Mouse (Mus musculus) midbrain, embryonic 12.5 days (tissue): Measurements from ENCODE around the gene Olfr1373. TPM values are rescaled to one million over a fixed set of nuclear protein-coding genes. Genes with fewer than 3 reads are reported as not detected.

Experiments used
- ATAC-seq: fragments of 200-750 bp; cut with Nextera tagmentation; 2 replicates; pipeline ENCODE4 v1.8.0; 2017; ENCODE audit warnings: low read depth, moderate TSS enrichment, moderate library complexity; ENCODE audit not compliant: low FRiP score
- H3K27ac ChIP-seq: fragments of 300-500 bp; sonication (generic); replicated peaks from 2 replicates; pipeline ENCODE4 v1.5.1; 2016; ENCODE audit warnings: mild to moderate bottlenecking
- H3K27me3 ChIP-seq: fragments of 300-500 bp; sonication (generic); 2 replicates; pipeline ENCODE4 v1.6.1; 2016; ENCODE audit warnings: mild to moderate bottlenecking
- H3K36me3 ChIP-seq: fragments of 300-500 bp; sonication (generic); 2 replicates; pipeline ENCODE4 v1.6.1; 2016
- H3K4me1 ChIP-seq: fragments of 300-500 bp; sonication (generic); 2 replicates; pipeline ENCODE4 v1.6.1; 2016
- H3K4me2 ChIP-seq: fragments of 300-500 bp; sonication (generic); replicated peaks from 2 replicates; pipeline ENCODE4 v1.6.1; 2016; ENCODE audit warnings: mild to moderate bottlenecking, moderate library complexity
- H3K4me3 ChIP-seq: fragments of 300-500 bp; sonication (generic); 2 replicates; pipeline ENCODE4 v1.5.1; 2016; ENCODE audit warnings: mild to moderate bottlenecking
- H3K9ac ChIP-seq: fragments of 300-500 bp; sonication (generic); replicated peaks from 2 replicates; pipeline ENCODE4 v1.6.1; 2016; ENCODE audit warnings: mild to moderate bottlenecking, moderate library complexity
- H3K9me3 ChIP-seq: fragments of 300-500 bp; sonication (generic); 2 replicates; pipeline ENCODE4 v1.6.1; 2016; ENCODE audit warnings: mild to moderate bottlenecking
- WGBS: fragments of 180-500 bp; shearing (Covaris S2); methylation state at CpG from one replicate; pipeline ENCODE4 v1.1.7; 2016; 5-methylcytosine and 5-hydroxymethylcytosine counted together
- microRNA-seq: library from miRNA; unstranded; fragments of <30 nt; microRNA quantifications from one replicate; pipeline ENCODE4, GENCODE M21; 2017
- polyA plus RNA-seq: library from polyadenylated mRNA; unstranded; fragments of >200 nt; fragmentation: Nextera tagmentation; extraction: Ambion mirVana; gene quantifications from 2 replicates; pipeline ENCODE4 v1.2.1, GENCODE M21; 2016

Olfr1373 gene
- polyA plus RNA-seq, 1 experiment from 2014 or later = not detected

DNA sequence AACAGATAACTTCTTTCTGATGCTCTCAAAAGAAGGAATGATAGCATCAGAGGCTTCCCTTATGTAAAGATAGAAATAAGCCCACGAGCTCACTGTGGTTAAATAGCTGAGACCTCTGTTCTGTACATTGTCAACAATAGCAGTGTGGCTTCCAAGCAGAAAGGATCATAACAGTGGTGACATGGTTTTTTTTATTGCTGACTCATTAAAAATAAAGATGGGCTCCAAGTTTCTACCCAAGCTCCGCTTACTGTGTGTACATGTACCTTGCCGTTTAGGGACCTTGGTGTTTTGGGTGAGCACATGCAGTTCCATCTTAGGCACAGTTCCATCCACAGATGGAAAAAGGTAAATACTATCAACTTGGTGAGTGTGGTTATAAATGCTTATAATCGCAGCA lies 42.4 kb downstream of the Olfr1373 start:
- Histone ChIP-seq H3K4me2 (no peak overlapping the region), H3K27me3 (no peaks in the 10 kb centered on the region), H3K4me1 (peaks cover 32% of the 10 kb centered on the region), H3K9ac (no peak overlapping the region), H3K4me3 (no peak overlapping the region), H3K27ac (no peak overlapping the region), H3K36me3 (no peaks in the 10 kb centered on the region), H3K9me3 (no peaks in the 10 kb centered on the region)
- ATAC-seq = no peak
- 89% methylated on average over 4 of the region's 4 CpGs for WGBS

GRCm38 (mm10) chr11:52099771-52100219 lies 45.5 kb downstream of the Olfr1373 start:
- WGBS = 7% methylated on average over 7 of the region's 7 CpGs
- peak overlapping the region; percentile 99 for H3K27ac ChIP-seq

GRCm38 (mm10) chr11:52099031-52099761 lies 46.1 kb downstream of the Olfr1373 start:
- H3K4me1 ChIP-seq = peaks cover 34% of the 10 kb centered on the region
- ATAC-seq = peak; percentile 83
- H3K27me3 ChIP-seq = no peaks in the 10 kb centered on the region
- 0% methylated on average over 49 of the region's 72 CpGs for WGBS
- peak overlapping the region; percentile 100 for H3K4me3 ChIP-seq
- no peaks in the 10 kb centered on the region for H3K9me3 ChIP-seq
- H3K9ac ChIP-seq = peak overlapping the region; percentile 99
- H3K27ac ChIP-seq = peak overlapping the region; percentile 99
- no peaks in the 10 kb centered on the region for H3K36me3 ChIP-seq
- H3K4me2 ChIP-seq = peak overlapping the region; percentile 86

More at GRCm38 (mm10) chr11:52099771-52100219, 45.5 kb downstream of the Olfr1373 start:
- no peaks in the 10 kb centered on the region for H3K27me3 ChIP-seq
- peak overlapping the region; percentile 86 for H3K4me2 ChIP-seq
- H3K4me3 ChIP-seq = peak overlapping the region; percentile 100
- H3K9ac ChIP-seq = peak overlapping the region; percentile 99
- H3K4me1 ChIP-seq = peaks cover 34% of the 10 kb centered on the region
- no peak for ATAC-seq
- H3K9me3 ChIP-seq = no peaks in the 10 kb centered on the region
- H3K36me3 ChIP-seq = no peaks in the 10 kb centered on the region

GRCm38 (mm10) chr11:52098398-52098946 lies 46.9 kb downstream of the Olfr1373 start, which contains the start of gene Ppp2ca:
TSS of gene Ppp2ca (plus strand) at chr11:52098681.
- H3K4me3 ChIP-seq = peak within 1 kb of the TSS; percentile 100
- H3K9me3 ChIP-seq = no peaks in the 10 kb centered on the region
- H3K27me3 ChIP-seq = no peaks in the 10 kb centered on the region
- WGBS = under 1% methylated on average over 53 of the region's 53 CpGs
- peak within 1 kb of the TSS; percentile 99 for H3K9ac ChIP-seq
- H3K27ac ChIP-seq = peak within 1 kb of the TSS; percentile 99
- H3K36me3 ChIP-seq = no peaks in the 10 kb centered on the region
- peak; percentile 97 for ATAC-seq
- H3K4me1 ChIP-seq = peaks cover 34% of the 10 kb centered on the region
- peak within 1 kb of the TSS; percentile 86 for H3K4me2 ChIP-seq

- 82% methylated on average over 2 of the region's 2 CpGs for whole genome bisulfite sequencing
- H3K9ac ChIP-seq = no peak overlapping the region
- ATAC-seq = no peak
- H3K9me3 ChIP-seq = no peaks in the 10 kb centered on the region
- H3K4me2 ChIP-seq = peak overlapping the region; percentile 86
- H3K27me3 ChIP-seq = no peaks in the 10 kb centered on the region
- peaks cover 29% of the 10 kb centered on the region for H3K4me1 ChIP-seq
- no peak overlapping the region; the same call in 1 of the 2 replicates for H3K27ac ChIP-seq
- H3K4me3 ChIP-seq = no peak overlapping the region; the same call in 1 of the 2 replicates
- H3K36me3 ChIP-seq = no peaks in the 10 kb centered on the region
These were observed 47.7 kb downstream of the Olfr1373 start for GRCm38 (mm10) chr11:52097596-52097995.

GRCm38 (mm10) chr11:52097016-52097415 lies 48.3 kb downstream of the Olfr1373 start:
- Histone ChIP-seq H3K4me3 (no peak overlapping the region), H3K4me2 (no peak overlapping the region), H3K9ac (no peak overlapping the region), H3K4me1 (peaks cover 27% of the 10 kb centered on the region), H3K27ac (no peak overlapping the region), H3K27me3 (no peaks in the 10 kb centered on the region), H3K9me3 (no peaks in the 10 kb centered on the region), H3K36me3 (no peaks in the 10 kb centered on the region)
- WGBS = 79% methylated on average over 3 of the region's 3 CpGs
- no peak for ATAC-seq

Small RNA genes within 50 kb of the gene (microRNA-seq; reads per million reads assigned to microRNA genes)
- gene Gm24157 (not detected), gene Mir3061 (32.3 reads per million, percentile 39 among the genes with 10 or more reads in this experiment)

Other genes starting within 250 kb of the Olfr1373 start
- gene Cdkn2aipnl, start 177.9 kb downstream of the Olfr1373 start, polyA plus RNA-seq = 110 and 117 TPM in 2 replicates
- gene Ube2b, start 144.8 kb downstream of the Olfr1373 start, polyA plus RNA-seq = 232 and 244 TPM in 2 replicates
- 17.2 and 17.9 TPM in 2 replicates for gene Cdkl3, start 141.3 kb downstream of the Olfr1373 start, polyA plus RNA-seq
- gene Ppp2ca, start 46.8 kb downstream of the Olfr1373 start, polyA plus RNA-seq = 128 and 133 TPM in 2 replicates
- gene Olfr1371, start 68.5 kb upstream of the Olfr1373 start, polyA plus RNA-seq = not detected in 2 replicates
- 976 and 1,021 TPM in 2 replicates for gene Skp1a, start 86.5 kb upstream of the Olfr1373 start, polyA plus RNA-seq
- 7.8 and 8.7 TPM in 2 replicates for gene Tcf7, start 137.5 kb upstream of the Olfr1373 start, polyA plus RNA-seq
- gene Vdac1, start 215.3 kb upstream of the Olfr1373 start, polyA plus RNA-seq = 211 and 216 TPM in 2 replicates